Mouse (Mus musculus): ENCODE measurements at regions not wholly inside any gene's neighbourhood (a gene's known extent, or its start where the extent isn't known, plus 50 kb on each side); places are given as distances from the start of the nearest gene placed in this dataset.

DNA sequence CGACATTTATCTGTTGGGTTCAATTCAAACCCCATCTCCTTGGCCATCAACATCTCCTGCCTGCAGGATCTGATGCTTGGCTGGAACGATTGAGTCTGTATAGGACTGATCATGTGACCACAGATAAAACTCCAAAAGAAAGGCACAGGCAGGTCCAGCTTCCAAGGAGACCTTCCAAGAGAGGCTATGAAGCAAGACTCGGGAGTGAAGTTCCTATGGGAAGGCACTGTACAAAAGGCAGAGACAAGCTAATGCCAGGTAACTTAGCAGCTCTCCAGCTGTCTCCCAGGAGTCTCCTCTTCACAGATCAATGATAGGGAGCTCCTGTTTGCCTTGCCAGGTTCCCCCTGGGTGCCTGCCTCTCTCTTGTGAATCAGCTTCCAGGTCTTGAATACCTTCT lies 528.2 kb upstream of the Adamts16 start:
- no peak for DNase-seq (ENCODE audit: extremely low spot score in 1 of 2, low spot score in 1 of 2)

DNA sequence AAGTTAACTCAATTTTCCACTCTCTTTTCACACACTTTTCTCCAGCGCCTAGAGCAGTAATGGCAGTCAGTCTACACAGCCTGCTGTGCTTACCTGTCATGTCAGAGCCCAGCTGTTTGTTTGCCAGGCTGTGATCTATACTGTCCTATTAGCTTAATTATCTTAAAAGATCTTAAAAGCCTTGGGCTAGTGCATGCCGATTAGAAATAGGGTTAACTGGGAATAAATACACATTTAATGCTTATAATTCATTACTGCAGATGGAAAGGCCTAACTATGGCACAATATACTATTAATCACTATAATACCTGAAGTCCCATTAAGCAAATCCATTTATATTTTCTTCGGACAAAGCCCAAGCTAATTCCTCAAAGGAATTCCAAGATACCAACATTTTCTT lies 523.6 kb upstream of the Adamts16 start:
- DNase-seq (ENCODE audit: extremely low spot score in 1 of 2, low spot score in 1 of 2) = no peak

DNA sequence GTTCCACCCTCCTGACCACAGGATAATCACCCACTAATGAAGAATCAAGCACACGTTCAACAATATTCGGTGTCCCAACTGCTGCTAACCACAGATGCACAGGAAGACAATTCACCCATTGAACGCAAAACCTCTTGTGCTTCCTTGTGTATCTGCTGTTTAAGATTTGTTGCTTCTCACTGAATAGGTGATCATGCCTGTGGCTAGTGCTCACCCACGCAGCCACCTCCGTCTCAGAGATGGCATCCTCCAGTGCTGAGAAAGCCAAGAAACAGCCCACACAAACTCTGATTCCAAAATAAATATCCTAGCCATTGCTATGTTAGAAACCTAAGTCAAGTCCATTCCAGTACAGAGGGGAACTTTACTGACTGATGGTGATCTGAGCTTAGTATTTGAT lies 520.7 kb upstream of the Adamts16 start:
- no peak for DNase-seq (ENCODE audit: extremely low spot score in 1 of 2, low spot score in 1 of 2)

DNA sequence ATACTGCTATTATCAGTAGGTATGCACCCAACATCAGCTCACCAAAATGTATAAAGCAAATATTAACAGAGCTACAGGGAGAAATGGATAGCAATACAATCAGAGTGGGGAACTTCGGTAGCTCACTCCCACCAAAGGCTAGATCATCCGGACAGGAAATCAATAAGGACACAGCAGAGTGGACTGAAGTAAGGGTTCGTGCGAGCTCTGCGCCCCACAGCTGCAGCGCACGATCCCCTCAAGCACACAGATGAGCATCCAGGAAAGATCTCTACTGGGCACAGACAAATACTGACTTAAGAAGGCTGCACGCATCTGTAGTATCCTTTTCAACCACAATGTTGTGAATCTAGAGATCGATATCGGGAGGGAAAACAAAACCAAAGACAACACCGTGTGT lies 517.5 kb upstream of the Adamts16 start:
- no peak for DNase-seq (ENCODE audit: extremely low spot score in 1 of 2, low spot score in 1 of 2)

DNA sequence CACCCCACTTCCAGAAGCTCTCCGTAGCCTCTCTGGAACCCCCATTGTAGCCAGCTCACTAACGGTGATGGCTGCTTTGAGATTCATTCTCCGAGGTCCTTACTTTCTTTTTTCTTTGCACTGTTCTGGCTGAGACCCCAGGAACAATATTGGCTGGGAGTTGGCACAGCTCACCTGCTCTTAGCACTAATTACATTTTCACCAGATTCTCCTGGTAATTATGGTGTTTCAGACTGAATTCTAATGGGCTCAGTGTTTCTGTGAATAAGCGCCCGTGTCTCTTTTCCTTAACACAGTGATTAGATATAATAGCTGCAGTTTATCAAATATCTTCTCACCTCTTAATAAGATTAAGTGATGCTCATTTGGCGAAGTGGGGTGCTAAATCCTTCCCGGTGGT lies 509.2 kb upstream of the Adamts16 start:
- no peak for DNase-seq (ENCODE audit: extremely low spot score in 1 of 2, low spot score in 1 of 2)

DNA sequence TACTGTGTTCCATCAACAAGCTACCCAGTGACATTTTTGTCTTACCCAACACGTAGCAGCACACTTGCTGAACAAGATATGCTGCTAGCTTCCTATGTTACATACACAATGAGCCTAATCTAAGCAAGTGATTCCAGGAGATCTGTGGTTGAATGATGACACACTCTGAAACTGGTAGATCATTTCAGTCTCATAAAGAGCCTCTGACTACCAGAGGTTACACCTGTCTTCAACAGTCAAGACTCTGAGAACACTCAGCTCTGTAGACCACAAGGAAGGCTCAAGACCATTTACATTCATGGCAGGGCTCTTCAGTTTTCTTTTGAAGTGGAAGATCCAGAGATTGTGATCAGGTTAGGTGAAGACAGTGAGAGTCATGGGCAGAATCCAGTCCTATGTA lies 501.3 kb upstream of the Adamts16 start:
- no peak for DNase-seq (ENCODE audit: extremely low spot score in 1 of 2, low spot score in 1 of 2)

DNA sequence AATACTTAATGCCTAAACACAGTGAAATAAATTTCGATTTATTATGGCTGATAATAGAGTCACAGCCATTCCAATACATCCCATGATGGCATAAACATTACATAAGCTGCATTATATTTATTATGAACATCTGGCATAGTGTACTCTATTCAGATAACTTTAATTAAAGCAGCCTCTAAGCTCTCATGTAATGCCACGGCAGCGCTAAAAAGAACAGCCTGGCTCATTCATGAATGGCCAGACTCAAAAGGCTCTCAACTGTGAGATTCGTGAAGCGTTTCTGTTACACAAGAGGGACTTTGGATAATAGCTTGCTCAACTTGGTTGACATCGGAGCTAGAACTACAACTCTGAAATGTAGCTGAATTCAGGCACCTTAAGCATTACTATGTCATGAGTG lies 497.1 kb upstream of the Adamts16 start:
- no peak for DNase-seq (ENCODE audit: extremely low spot score in 1 of 2, low spot score in 1 of 2)

DNA sequence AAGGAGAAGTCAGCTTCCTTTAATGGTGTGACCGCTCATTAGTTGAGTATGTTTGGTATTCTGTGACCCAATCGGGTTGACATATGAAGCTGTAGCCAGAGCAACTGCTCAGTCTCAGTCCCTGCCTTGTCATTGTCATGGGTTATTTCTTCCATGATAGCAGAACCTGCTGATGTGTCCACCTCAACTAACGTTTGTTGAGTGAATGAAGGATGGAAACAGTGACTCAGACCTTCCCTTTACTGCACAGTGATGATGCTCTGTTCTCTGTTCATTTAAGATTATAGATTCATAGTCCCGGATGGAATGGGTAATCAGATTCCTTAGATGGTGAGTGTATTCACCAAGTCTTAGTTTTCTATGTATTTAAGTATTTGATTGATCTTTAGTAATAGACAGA lies 493.3 kb upstream of the Adamts16 start:
- DNase-seq (ENCODE audit: extremely low spot score in 1 of 2, low spot score in 1 of 2) = no peak

DNA sequence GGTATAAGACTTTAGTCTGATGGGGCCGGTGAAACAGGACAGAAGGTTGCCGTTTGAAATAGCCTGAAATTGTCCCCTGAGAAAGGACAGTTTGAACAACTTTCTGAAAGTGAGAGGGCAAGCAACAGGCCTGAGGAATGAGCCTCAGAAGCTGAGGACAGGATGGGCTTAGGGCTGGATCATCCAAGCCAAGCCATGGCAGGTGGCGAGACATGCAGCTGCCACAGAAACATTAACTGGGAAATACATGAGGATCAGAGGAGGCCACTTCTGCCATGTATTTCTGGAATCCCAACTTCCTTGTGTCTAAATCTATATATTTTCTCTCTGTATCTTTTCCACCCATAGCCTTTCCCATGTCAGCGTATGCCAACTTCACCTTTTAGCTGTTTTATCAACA lies 491.5 kb upstream of the Adamts16 start:
- DNase-seq (ENCODE audit: extremely low spot score in 1 of 2, low spot score in 1 of 2) = no peak

DNA sequence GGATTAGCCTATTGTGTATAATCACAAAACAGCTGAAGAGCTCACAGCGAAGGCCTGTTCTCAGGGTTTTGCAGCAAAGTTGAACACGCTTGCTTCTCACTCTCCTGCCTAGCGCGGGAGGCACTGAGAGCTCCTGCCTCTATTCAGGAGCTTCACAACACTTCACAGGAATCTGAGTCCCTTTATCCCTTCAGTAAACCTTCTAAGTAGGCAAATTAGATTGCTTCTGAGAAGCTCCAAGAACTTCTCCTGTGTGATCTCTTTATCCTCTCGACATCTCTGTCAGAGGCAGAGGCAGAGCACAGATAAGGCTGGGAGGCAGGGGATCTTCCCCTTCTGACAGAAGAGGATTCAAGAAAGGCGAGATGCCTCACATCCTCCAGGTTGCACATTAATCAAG lies 488.7 kb upstream of the Adamts16 start:
- no peak for DNase-seq (ENCODE audit: extremely low spot score in 1 of 2, low spot score in 1 of 2)

DNA sequence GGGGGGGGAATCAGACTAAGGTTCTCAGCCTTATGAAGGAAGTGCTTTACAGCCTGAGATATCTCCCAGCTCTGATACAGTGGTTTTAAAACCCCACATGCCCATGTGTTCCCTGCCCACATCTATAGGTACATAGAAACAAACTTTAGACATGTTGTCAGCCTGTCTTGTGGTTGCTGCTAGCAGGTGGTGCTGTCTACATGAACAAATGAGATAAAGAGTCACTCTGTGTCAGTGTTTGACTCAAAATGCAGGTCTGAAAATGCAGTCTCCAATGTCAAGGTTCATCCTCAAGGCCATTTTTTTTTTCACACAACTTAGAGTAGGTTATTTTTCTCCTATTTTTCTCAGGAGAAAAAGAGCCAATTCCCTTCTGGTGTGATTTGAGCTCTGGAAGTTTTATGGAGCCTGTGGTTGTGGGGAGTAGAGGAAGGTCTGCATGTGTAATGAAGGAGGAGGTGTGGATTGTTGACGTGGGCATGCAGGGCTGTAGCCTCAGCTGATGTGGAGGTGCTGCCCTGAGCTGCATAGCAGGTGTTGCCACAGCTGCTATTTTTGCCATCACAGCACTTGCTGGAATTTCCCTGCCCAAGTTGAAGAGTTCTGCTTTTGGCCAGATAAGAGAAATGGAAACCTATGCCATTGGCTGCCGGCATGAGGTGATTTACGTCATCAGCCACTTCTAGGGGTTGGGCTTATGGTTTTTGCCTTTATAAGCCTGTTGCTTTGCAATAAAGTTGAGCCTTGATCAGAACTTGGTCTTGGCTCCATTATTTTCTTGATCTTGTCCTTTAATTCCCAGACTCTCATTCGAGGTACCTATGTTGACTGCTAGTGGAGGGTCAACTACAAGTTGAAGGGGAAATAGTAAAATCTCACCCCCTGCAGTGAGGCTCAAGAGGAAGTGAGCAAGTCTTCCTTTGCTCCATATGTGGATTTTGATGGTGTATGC lies 486.5 kb upstream of the Adamts16 start:
- no peak for DNase-seq (ENCODE audit: extremely low spot score in 1 of 2, low spot score in 1 of 2)

DNA sequence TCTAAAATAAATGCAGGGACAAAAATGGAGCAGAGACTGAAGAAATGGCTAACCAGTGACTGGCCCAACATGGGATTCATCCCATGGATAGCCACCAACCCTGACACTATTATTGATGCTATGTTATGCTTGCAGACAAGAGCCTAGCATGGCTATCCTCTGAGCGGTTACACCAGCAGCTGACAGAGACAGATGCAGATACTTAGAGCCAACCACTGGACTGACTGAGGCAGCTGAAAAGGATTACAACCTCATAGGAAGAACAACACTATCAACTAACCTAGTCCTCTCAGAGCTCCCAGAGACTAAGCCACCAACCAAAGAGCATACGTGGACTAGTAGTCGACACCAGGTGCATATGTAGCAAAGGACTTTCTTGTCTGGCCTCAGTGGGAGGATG lies 478.9 kb upstream of the Adamts16 start:
- DNase-seq (ENCODE audit: extremely low spot score in 1 of 2, low spot score in 1 of 2) = no peak

DNA sequence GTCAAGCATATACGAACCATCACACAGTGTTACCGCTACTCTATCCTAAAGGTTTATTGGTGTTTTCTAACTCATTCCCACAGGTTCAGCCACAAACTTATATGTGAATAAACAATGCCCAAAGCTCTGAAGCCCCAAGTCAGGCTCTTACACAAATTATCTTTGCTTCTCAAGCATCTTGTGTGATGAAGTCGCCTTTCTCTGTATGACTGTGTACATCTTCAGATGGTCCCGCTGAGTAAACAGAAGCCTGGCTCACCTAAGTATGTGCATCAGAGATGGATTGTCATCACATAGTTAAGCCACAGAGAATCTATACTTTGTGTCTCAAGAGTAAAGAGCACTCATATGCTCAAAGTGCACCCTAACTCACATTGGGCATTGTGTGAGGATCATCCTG lies 462.3 kb upstream of the Adamts16 start:
- DNase-seq (ENCODE audit: extremely low spot score in 1 of 2, low spot score in 1 of 2) = no peak

DNA sequence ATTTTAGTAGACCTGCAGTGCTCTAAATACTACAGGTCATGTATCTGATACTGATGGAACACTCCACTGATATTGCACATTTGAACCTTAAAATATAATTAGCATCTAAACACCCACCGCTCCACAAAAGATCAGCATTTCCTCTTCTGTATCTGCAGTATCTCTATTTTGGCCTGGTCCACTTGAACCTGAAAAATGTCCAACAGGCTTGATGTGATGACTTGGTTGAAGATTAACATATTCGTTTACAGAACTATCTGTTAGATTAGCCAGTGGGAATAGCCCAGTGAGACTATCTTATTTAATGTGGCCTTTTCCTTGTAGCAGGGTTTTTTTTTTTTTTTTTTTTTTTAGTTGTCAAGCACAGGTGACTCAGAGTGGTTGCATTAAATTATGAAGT lies 434.4 kb upstream of the Adamts16 start:
- DNase-seq (ENCODE audit: extremely low spot score in 1 of 2, low spot score in 1 of 2) = no peak

DNA sequence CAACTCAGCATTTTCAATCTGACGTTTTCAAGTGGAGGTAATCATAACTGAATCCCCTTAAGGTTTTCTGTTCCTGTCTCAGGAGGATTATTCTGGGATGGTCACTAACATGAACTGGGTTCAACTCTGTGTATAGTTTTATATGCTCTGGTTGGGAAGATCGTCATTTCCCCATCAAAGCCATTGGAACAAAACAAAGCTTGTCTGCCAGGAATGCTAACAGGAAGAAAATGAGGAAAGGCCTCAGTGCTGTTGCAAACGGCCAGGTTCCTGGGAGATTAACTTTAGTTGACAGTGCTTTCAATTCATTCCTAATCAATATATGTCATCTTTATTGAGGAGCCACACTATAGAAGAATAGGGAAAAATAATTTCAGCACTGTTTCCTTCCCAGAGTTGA lies 432.5 kb upstream of the Adamts16 start:
- DNase-seq (ENCODE audit: extremely low spot score in 1 of 2, low spot score in 1 of 2) = no peak

DNA sequence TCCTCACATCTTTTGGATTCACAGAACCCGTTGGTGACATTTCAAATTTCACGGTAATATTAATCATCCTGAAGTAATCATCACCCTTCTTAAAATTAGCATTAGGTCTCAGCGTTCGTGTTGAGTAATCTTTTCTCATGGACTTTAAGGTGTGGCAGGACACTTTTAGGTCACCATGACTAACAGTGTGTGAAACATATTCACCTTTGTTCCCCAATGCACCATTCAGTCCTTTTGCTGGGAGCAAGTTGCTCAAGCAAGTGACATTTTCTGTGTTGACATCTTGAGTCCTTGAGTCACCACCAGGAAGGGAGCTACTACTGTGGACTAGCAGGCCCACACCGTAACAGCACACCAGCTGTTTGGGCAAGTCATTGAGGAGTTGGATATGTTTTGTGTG lies 431.9 kb upstream of the Adamts16 start:
- no peak for DNase-seq (ENCODE audit: extremely low spot score in 1 of 2, low spot score in 1 of 2)

DNA sequence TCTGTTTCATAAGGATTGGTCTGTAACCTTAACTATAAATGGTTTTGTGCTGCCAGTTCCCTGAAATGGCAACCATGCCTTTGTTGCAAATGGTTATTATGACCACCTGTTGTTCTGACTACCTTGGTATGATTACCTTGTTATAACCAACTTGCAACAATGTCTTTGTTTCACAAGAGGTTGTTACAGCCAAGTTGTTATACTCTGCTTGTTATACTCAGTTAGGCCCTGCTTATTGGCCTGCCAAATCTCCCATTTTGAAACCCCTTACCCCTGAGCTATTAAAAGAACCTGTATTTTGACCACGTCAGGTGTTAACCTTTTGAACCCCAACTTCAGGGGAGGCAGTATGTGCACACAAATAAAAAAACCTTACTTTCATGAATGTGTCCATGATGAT lies 431.5 kb upstream of the Adamts16 start:
- no peak for DNase-seq (ENCODE audit: extremely low spot score in 1 of 2, low spot score in 1 of 2)

DNA sequence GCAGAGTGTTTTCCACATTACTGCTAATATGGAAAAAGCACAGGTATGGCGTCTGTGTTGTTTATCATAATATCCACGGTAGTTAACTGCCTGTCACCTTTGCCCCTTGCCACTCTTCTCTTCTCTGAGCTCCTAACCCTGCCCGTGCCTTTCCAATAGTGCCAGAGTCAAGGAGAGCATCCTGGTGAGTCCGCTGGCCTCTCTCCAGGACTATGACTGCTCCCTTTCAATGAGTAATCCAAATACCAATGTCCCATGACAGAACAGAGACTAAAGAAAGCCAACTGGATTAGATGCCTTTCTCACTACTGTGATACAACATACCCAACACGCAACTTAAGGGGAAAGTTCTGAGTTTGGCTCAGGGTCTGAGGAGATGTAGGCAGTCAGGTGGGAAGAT lies 430.8 kb upstream of the Adamts16 start:
- DNase-seq (ENCODE audit: extremely low spot score in 1 of 2, low spot score in 1 of 2) = no peak

DNA sequence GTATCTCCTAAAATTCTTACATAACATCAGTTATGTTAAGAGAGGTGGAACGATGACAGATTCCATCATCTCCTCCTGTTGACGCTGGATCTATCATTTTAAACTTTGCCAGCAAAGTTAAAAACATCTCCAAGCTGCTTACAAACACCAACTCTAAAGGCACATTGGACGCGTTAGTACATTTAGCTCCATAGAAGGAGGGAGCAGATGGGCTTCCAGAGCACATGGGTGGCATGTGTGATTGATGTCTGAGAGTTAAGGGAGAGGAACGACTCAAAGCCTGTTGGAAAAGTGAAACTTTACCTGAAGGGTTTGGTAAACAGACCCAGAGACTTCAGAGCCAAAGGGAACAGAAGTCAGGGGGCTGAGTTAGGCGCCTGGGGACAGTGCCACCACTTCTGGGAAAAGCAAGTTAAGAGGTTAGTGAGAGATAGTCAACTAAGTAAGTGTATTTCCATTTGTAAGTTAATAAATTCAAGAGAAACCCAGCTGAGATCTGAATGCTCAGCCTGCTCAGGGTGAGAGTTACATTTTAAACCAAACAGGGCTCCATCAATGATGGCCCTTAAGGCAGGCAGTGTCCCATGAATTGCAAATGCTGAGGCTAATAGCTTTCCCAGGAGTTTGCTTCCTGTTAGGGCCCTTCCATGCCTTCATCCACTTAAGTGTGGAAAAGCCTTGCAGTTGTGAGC lies 430.3 kb upstream of the Adamts16 start:
- no peak for DNase-seq (ENCODE audit: extremely low spot score in 1 of 2, low spot score in 1 of 2)

DNA sequence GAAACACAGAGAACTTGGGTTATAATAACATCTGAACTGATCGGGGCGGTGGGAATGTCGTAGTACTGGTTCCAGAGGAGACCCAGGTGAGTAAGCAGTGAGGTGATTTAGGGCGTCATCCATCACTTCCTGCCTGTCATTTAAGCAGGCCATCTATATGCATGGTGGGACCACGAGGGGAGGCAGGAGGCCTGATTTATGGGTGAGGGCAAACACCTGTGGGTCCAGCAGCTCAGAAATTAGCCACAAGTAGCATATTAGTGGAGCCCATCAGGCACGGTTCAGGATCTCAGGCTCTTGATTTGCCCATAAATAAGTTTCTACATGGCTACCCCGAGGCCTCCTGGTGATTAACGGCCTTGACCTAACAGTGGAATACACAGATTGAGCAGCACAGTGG lies 428.8 kb upstream of the Adamts16 start:
- DNase-seq (ENCODE audit: extremely low spot score in 1 of 2, low spot score in 1 of 2) = no peak

DNA sequence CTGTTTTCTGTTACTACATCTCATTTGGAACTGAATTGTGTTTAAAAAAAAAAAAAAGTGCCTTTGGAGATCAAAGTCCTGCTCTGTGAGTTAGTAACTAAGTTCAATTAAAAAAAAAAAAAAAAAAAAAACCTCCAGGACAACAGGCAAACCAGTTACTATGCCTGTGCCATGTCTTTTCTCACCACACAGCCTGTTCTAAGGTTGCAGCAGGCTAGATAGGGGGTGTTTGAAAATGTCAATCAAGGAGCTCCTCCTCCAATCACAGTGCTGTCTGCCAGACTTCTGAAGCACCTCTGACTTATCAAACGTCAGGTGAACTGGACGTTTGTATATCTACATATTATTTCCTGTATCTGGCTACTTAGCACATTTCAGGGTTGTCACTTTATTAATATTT lies 427.9 kb upstream of the Adamts16 start:
- DNase-seq (ENCODE audit: extremely low spot score in 1 of 2, low spot score in 1 of 2) = no peak

DNA sequence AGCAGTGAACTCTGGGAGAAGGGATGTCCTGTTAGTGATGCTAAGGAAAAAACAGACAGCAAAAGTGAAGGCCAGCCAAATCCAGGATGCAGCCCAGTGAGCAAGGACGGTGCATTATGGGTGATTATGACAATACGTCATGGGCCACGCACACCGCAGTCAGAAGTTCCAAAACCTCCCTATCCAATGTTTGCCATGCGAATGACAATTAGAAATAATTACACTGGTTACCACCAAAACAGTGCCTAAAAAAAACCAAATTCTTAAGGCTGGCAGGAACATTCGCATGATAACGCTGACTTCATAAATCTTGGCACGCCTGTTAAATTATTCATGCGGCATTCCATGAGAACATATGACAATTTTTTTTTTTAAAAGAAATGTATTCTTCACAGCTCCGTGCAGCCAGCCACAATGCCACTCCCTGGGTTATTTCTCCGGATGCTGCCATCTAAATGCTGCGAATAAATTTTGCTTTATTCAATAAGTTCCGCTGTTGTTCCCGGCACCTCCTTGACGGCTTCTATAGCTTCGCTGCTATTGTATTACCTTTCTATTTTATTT lies 421.8 kb upstream of the Adamts16 start:
- DNase-seq (ENCODE audit: extremely low spot score in 1 of 2, low spot score in 1 of 2) = no peak
